Mouse (Mus musculus): ENCODE results near the gene Tenm3. TPM values are rescaled to one million over a fixed set of nuclear protein-coding genes. Genes with fewer than 3 reads are reported as not detected.
A peak's percentile ranks its signal among the peaks of the same experiment; 100 is the strongest.

The Tenm3 gene
- polyA plus RNA-seq, 1 experiment from 2014 or later, result 48.6 TPM

DNA sequence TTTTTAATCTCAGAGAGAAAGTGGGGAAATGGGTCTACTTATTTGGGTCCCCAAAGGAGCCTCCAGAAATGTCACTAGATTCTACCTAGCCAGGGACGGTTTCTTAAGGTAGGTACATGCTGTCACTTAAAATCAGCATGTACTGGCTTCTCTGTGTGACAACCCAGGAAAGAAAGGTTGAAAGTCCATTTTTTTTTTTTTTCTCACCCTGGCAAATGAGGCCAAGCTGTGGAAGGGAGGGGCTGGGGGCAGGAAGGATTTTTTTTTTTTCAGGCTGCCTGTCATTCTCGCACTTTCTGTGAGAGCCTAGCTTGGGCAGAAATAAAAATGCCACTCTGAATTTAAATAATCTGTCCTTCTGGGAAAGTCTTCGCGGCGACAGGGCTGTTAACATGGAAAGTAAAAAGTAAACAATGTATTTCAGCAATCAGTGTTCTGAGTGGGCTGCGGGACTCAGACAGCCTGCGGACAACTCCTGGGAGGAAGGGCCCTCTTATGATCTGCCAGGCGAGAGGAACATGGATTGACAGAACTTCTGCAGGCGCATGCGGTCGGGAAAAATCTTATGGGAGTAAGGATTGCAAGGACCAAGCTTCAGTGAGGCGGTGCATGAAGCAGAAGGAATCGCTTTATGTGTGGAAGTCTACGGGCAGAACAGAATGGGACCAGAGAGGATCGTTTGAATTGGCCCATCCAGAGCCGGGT lies 621.9 kb downstream of the Tenm3 start:
- Histone ChIP-seq H3K9ac (ENCODE audit: low read depth, low read length) (peak overlapping the region; percentile 44), H3K27ac (replicated peaks; ENCODE audit: low read depth, low read length) (no peak overlapping the region), H3K4me1 (ENCODE audit: control insufficient read depth, insufficient read depth, low read length) (0 out of 2 replicates have a peak, but pooled peaks cover 3% of the 10 kb centered on the region), H3K27me3 (replicated peaks; ENCODE audit: control insufficient read depth, insufficient read depth, low read length) (no peaks in the 10 kb centered on the region), H3K9me3 (ENCODE audit: control insufficient read depth, low read length) (no peaks in the 10 kb centered on the region), H3K36me3 (ENCODE audit: control insufficient read depth, insufficient read depth, low read length) (no peaks in the 10 kb centered on the region), H3K4me3 (ENCODE audit: low read depth, low read length) (peak overlapping the region; percentile 27), H3K4me2 (ENCODE audit: low read depth, low read length) (peak overlapping the region; percentile 62)
- DNase-seq (ENCODE audit: low spot score), result no peak
- ATAC-seq (ENCODE audit: low read depth), result peak; percentile 38
- WGBS, result 20% methylated on average over 16 of the region's 16 CpGs

DNA sequence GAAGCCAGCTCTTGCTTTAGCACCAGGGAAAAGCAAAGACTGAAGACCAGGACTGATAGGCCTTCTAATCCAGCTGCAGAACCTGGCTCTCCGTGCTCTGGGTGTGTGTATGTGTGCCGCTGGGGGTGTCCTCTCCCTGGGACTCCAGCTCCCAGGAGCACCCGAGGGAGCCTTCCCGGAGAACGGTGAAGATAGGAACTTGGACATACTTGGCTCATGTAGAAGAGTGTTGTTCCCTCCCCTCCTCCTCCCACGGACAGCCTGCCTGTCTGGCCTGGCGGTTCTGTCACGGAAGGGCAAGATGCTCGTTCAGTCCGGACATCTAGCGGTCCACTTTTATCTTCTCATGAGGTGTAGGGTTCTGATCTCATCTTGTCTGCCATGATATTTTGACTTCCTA lies 622.4 kb downstream of the Tenm3 start:
- no peak overlapping the region for H3K27ac ChIP-seq (replicated peaks; ENCODE audit: low read depth, low read length)
- no peaks in the 10 kb centered on the region for H3K9me3 ChIP-seq (ENCODE audit: control insufficient read depth, low read length)
- no peaks in the 10 kb centered on the region for H3K27me3 ChIP-seq (replicated peaks; ENCODE audit: control insufficient read depth, insufficient read depth, low read length)
- ATAC-seq (ENCODE audit: low read depth) (no peak), DNase-seq (ENCODE audit: low spot score) (no peak)
- no peak overlapping the region for H3K4me2 ChIP-seq (ENCODE audit: low read depth, low read length)
- H3K9ac ChIP-seq (ENCODE audit: low read depth, low read length), result no peak overlapping the region
- 0 out of 2 replicates have a peak, but pooled peaks cover 3% of the 10 kb centered on the region for H3K4me1 ChIP-seq (ENCODE audit: control insufficient read depth, insufficient read depth, low read length)
- no peaks in the 10 kb centered on the region for H3K36me3 ChIP-seq (ENCODE audit: control insufficient read depth, insufficient read depth, low read length)
- WGBS, result 86% methylated on average over 8 of the region's 11 CpGs
- no peak overlapping the region for H3K4me3 ChIP-seq (ENCODE audit: low read depth, low read length)

DNA sequence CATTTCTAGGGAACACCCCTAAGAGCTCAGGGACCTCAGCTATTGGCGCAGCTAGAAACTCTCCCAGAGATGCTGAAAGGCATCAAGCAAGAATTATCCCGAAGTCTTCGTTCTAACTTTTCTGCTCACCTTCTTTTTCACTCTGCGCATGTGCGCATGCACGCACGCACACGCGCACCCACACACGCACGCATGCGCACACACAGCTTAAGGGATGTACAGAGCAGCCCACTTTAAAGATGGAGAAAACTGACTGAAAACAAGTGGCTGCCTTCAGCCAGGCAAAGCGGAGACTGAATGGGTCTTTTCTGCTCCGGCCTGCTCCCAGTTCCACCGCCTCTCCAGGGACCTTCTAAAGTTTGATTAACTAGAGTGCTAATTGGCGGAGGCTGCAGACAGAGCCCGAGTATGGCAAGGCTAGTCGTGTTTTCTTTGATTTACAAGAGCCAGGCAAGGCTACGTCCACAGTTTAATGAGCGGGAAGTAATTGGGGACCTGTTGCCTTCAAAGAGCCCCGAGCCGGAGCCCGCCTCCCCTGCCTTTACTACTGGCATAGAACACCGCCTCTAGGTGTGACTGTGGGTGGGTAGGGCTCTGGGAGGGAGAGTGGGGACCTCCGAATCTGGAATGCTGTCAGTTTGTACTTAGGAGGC lies 623.1 kb downstream of the Tenm3 start:
- no peak overlapping the region for H3K4me3 ChIP-seq (ENCODE audit: low read depth, low read length)
- 77% methylated on average over 25 of the region's 25 CpGs for WGBS
- H3K36me3 ChIP-seq (ENCODE audit: control insufficient read depth, insufficient read depth, low read length), result no peaks in the 10 kb centered on the region
- 0 out of 2 replicates have a peak, but pooled peaks cover 3% of the 10 kb centered on the region for H3K4me1 ChIP-seq (ENCODE audit: control insufficient read depth, insufficient read depth, low read length)
- no peaks in the 10 kb centered on the region for H3K27me3 ChIP-seq (replicated peaks; ENCODE audit: control insufficient read depth, insufficient read depth, low read length)
- no peaks in the 10 kb centered on the region for H3K9me3 ChIP-seq (ENCODE audit: control insufficient read depth, low read length)
- H3K4me2 ChIP-seq (ENCODE audit: low read depth, low read length), result no peak overlapping the region
- DNase-seq (ENCODE audit: low spot score) (no peak), ATAC-seq (ENCODE audit: low read depth) (no peak)
- H3K27ac ChIP-seq (replicated peaks; ENCODE audit: low read depth, low read length), result no peak overlapping the region
- H3K9ac ChIP-seq (ENCODE audit: low read depth, low read length), result no peak overlapping the region

DNA sequence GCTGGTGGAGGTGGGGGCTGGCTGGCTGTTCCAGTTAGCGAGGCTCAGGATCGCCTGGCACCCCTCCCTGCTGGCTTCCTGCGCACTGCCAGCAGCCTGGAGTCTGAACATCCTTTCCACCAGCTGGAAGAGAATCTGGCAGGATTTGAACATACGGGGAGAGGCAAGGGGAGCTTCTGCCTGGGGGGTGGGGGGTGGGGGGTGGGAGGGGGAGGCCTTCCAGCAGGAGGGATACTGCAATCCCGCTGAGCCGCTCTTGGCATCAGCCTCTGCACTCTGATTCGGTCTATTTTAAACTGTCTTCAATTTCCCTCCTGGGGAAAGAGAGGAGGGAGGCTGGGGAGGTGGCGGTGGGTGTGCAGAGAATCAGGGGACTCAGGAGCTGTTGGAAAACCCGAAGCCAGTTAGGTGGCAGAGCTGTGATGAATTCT lies 628.7 kb downstream of the Tenm3 start:
- H3K9me3 ChIP-seq (ENCODE audit: control insufficient read depth, low read length), result no peaks in the 10 kb centered on the region
- no peaks in the 10 kb centered on the region for H3K27me3 ChIP-seq (replicated peaks; ENCODE audit: control insufficient read depth, insufficient read depth, low read length)
- H3K36me3 ChIP-seq (ENCODE audit: control insufficient read depth, insufficient read depth, low read length), result no peaks in the 10 kb centered on the region
- DNase-seq (ENCODE audit: low spot score) (peak; percentile 18), ATAC-seq (ENCODE audit: low read depth) (no peak)
- H3K4me2 ChIP-seq (ENCODE audit: low read depth, low read length), result no peak overlapping the region
- peaks cover 2% of the 10 kb centered on the region; the same call in 1 of the 2 replicates for H3K4me1 ChIP-seq (ENCODE audit: control insufficient read depth, insufficient read depth, low read length)
- 27% methylated on average over 9 of the region's 9 CpGs for WGBS
- no peak overlapping the region for H3K9ac ChIP-seq (ENCODE audit: low read depth, low read length)
- no peak overlapping the region for H3K27ac ChIP-seq (replicated peaks; ENCODE audit: low read depth, low read length)
- no peak overlapping the region for H3K4me3 ChIP-seq (ENCODE audit: low read depth, low read length)

DNA sequence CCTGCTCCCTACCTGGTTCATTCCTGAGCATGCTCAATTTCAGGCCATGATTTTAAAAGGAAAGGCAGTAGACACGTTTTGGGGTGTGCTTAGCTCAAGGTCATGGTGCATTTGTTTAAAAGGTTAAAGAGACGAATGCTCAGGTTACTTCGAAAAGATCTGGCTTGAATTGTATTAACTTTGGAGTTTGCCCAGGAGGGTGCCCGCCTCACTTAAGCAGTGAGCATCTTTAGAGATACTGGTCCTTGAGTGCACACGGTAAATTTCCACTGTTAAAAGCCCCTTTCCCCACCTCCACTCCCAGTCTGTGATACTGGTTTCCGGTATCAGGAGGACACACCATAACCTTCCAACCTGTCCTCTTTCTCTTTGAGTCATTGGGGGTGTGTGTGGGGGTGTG lies 629.4 kb downstream of the Tenm3 start:
- no peaks in the 10 kb centered on the region for H3K27me3 ChIP-seq (replicated peaks; ENCODE audit: control insufficient read depth, insufficient read depth, low read length)
- no peaks in the 10 kb centered on the region for H3K36me3 ChIP-seq (ENCODE audit: control insufficient read depth, insufficient read depth, low read length)
- 58% methylated on average over 6 of the region's 6 CpGs for WGBS
- no peak overlapping the region for H3K27ac ChIP-seq (replicated peaks; ENCODE audit: low read depth, low read length)
- no peak overlapping the region for H3K9ac ChIP-seq (ENCODE audit: low read depth, low read length)
- no peak for ATAC-seq (ENCODE audit: low read depth)
- no peak for DNase-seq (ENCODE audit: low spot score)
- H3K4me3 ChIP-seq (ENCODE audit: low read depth, low read length), result no peak overlapping the region
- H3K4me1 ChIP-seq (ENCODE audit: control insufficient read depth, insufficient read depth, low read length), result peaks cover 2% of the 10 kb centered on the region; the same call in 1 of the 2 replicates
- H3K4me2 ChIP-seq (ENCODE audit: low read depth, low read length), result no peak overlapping the region
- no peaks in the 10 kb centered on the region for H3K9me3 ChIP-seq (ENCODE audit: control insufficient read depth, low read length)

DNA sequence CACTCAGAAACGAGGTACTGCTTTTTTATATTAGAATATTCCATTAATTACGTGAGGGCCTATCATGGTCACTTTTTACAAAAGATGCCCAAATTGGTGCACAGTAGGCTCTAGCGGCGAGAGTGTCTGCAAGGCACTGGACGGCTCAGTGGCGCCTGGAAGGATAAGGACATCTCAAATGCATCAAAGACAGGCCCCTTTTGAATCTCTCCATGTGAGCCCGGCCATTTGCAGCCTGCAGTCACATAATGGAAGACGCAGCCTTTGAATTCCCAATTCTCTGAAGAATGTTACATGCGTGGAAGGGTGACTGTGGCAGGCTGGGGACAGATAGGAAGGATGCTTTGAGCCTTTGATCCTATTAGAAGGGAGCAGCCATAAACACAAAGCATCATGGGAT lies 631.8 kb downstream of the Tenm3 start:
- WGBS, result 85% methylated on average over 9 of the region's 9 CpGs
- Histone ChIP-seq H3K4me3 (ENCODE audit: low read depth, low read length) (no peak overlapping the region), H3K9me3 (ENCODE audit: control insufficient read depth, low read length) (no peaks in the 10 kb centered on the region), H3K27me3 (replicated peaks; ENCODE audit: control insufficient read depth, insufficient read depth, low read length) (no peaks in the 10 kb centered on the region), H3K4me1 (ENCODE audit: control insufficient read depth, insufficient read depth, low read length) (peaks cover 2% of the 10 kb centered on the region; the same call in 1 of the 2 replicates), H3K9ac (ENCODE audit: low read depth, low read length) (no peak overlapping the region), H3K4me2 (ENCODE audit: low read depth, low read length) (no peak overlapping the region), H3K36me3 (ENCODE audit: control insufficient read depth, insufficient read depth, low read length) (no peaks in the 10 kb centered on the region), H3K27ac (replicated peaks; ENCODE audit: low read depth, low read length) (no peak overlapping the region)
- DNase-seq (ENCODE audit: low spot score) (no peak), ATAC-seq (ENCODE audit: low read depth) (no peak)

DNA sequence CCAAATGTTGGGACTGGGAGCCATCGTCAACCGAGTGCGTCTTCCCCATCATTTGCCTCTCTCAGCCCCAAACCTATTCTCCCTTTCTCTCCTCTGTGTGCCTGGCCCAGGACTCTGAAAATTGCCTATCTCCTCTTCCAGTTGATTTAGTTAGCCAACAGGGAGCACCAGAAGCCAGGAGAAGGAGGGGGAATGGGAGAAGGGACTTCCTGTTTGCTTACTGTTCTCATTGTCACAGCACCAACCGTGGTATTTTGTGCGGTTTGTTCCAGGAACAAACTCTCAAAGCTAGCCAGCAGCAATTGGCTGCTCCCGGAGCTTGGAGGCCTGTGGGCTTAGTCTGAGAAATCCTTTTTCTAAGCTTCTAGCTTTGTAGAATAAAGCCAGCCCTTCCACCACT lies 636.2 kb downstream of the Tenm3 start:
- Histone ChIP-seq H3K36me3 (ENCODE audit: control insufficient read depth, insufficient read depth, low read length) (no peaks in the 10 kb centered on the region), H3K4me2 (ENCODE audit: low read depth, low read length) (no peak overlapping the region), H3K4me3 (ENCODE audit: low read depth, low read length) (no peak overlapping the region), H3K9me3 (ENCODE audit: control insufficient read depth, low read length) (no peaks in the 10 kb centered on the region), H3K9ac (ENCODE audit: low read depth, low read length) (no peak overlapping the region), H3K4me1 (ENCODE audit: control insufficient read depth, insufficient read depth, low read length) (no peaks in the 10 kb centered on the region), H3K27me3 (replicated peaks; ENCODE audit: control insufficient read depth, insufficient read depth, low read length) (no peaks in the 10 kb centered on the region), H3K27ac (replicated peaks; ENCODE audit: low read depth, low read length) (no peak overlapping the region)
- DNase-seq (ENCODE audit: low spot score) (no peak), ATAC-seq (ENCODE audit: low read depth) (no peak)
- 67% methylated on average over 6 of the region's 6 CpGs for WGBS

DNA sequence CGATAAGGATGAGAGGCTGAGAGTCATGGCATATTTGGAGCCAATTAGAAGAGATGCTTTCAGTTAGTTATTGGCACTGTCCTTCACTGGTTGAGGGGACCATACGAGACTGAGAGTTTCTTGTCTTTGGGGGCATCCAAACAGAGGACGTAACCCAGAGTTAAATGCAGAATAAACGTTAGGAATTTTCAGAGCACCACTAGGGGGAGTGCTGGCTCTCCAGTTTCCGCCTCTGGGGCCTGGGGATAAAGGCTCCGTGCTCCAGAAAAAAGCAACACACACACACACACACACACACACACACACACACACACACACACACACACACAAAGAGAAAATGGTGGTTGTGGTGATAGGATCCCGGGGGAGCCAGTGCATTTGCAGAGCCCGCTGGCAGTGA lies 636.8 kb downstream of the Tenm3 start:
- no peaks in the 10 kb centered on the region for H3K27me3 ChIP-seq (replicated peaks; ENCODE audit: control insufficient read depth, insufficient read depth, low read length)
- WGBS, result 70% methylated on average over 8 of the region's 8 CpGs
- no peak for ATAC-seq (ENCODE audit: low read depth)
- H3K36me3 ChIP-seq (ENCODE audit: control insufficient read depth, insufficient read depth, low read length), result no peaks in the 10 kb centered on the region
- no peak overlapping the region for H3K9ac ChIP-seq (ENCODE audit: low read depth, low read length)
- H3K4me2 ChIP-seq (ENCODE audit: low read depth, low read length), result no peak overlapping the region
- H3K4me1 ChIP-seq (ENCODE audit: control insufficient read depth, insufficient read depth, low read length), result no peaks in the 10 kb centered on the region
- H3K9me3 ChIP-seq (ENCODE audit: control insufficient read depth, low read length), result no peaks in the 10 kb centered on the region
- no peak overlapping the region for H3K4me3 ChIP-seq (ENCODE audit: low read depth, low read length)
- no peak for DNase-seq (ENCODE audit: low spot score)
- no peak overlapping the region for H3K27ac ChIP-seq (replicated peaks; ENCODE audit: low read depth, low read length)
